Mouse (Mus musculus) hindbrain, embryonic 16.5 days (tissue): Measurements from ENCODE around the gene Car7. TPM values are rescaled to one million over a fixed set of nuclear protein-coding genes. Genes with fewer than 3 reads are reported as not detected.
"Not testable (repeated sequence)": the region's sequence is repeated elsewhere in the genome, so short reads cannot be mapped to it uniquely, and the experiment has no call there.

Source experiments
- ATAC-seq: fragments of 200-750 bp; cut with Nextera tagmentation; 2 replicates; pipeline ENCODE4 v1.8.0; 2017; ENCODE audit warnings: moderate TSS enrichment, moderate library complexity
- H3K27ac ChIP-seq: fragments of 300-500 bp; sonication (generic); 2 replicates; pipeline ENCODE4 v1.5.1; 2014; ENCODE audit warnings: low read depth, mild to moderate bottlenecking, control low read depth, low read length, moderate library complexity
- H3K27me3 ChIP-seq: fragments of 300-500 bp; sonication (generic); replicated peaks from 2 replicates; pipeline ENCODE4 v1.6.1; 2014; ENCODE audit warnings: low read length; ENCODE audit not compliant: control insufficient read depth, insufficient read depth
- H3K36me3 ChIP-seq: fragments of 300-500 bp; sonication (generic); 2 replicates; pipeline ENCODE4 v1.6.1; 2014; ENCODE audit warnings: mild to moderate bottlenecking, low read length, moderate library complexity, mixed read lengths; ENCODE audit not compliant: control insufficient read depth, insufficient read depth
- H3K4me1 ChIP-seq: fragments of 300-500 bp; sonication (generic); 2 replicates; pipeline ENCODE4 v1.6.1; 2014; ENCODE audit warnings: low read depth, low read length; ENCODE audit not compliant: control insufficient read depth, insufficient read depth
- H3K4me2 ChIP-seq: fragments of 300-500 bp; sonication (generic); 2 replicates; pipeline ENCODE4 v1.6.1; 2014; ENCODE audit warnings: mild to moderate bottlenecking, low read length, control low read depth, moderate library complexity
- H3K4me3 ChIP-seq: fragments of 300-500 bp; sonication (generic); 2 replicates; pipeline ENCODE4 v1.5.1; 2014; ENCODE audit warnings: mild to moderate bottlenecking, low read length, control low read depth, moderate library complexity
- H3K9ac ChIP-seq: fragments of 300-500 bp; sonication (generic); 2 replicates; pipeline ENCODE4 v1.6.1; 2014; ENCODE audit warnings: low read depth, mild to moderate bottlenecking, control low read depth, low read length, moderate library complexity
- H3K9me3 ChIP-seq: fragments of 300-500 bp; sonication (generic); 2 replicates; pipeline ENCODE4 v1.6.1; 2014; ENCODE audit warnings: mild to moderate bottlenecking, low read length, moderate library complexity; ENCODE audit not compliant: control insufficient read depth
- WGBS: fragments of 180-500 bp; shearing (Covaris S2); extraction: QIAGEN DNeasy Blood & Tissue Kit; methylation state at CpG from one replicate; pipeline ENCODE4 v1.1.7; 2014; 5-methylcytosine and 5-hydroxymethylcytosine counted together
- polyA plus RNA-seq: library from polyadenylated mRNA; unstranded; fragments of >200 nt; fragmentation: Nextera tagmentation; extraction: Ambion mirVana; gene quantifications from 2 replicates; pipeline ENCODE4 v1.2.1, GENCODE M21; 2015

Gene Car7
- polyA plus RNA-seq, 1 experiment from 2014 or later = 4.9 TPM

DNA sequence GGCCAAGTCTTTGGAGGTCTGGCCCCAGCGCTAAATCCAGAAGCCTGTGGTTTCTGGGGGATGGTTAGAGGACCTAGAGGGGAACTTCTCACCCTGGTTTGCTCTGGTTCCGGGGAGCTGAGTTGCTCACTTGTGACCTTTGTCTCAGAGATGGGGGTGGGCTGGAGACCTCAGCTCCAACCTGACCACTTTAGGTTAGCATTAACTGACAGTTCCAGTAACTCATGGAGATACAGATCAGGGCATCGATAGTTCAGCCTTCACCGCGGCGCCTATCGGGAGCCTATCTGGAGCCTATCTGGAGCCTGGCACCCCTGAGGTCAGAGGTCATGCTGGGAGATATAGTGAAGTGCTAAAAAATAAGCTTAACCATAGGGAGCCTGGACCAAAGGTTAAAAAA, 22.7 kb downstream of the Car7 start:
- no peak for ATAC-seq
- no peaks in the 10 kb centered on the region for H3K36me3 ChIP-seq
- no peaks in the 10 kb centered on the region for H3K27me3 ChIP-seq
- no peak overlapping the region for H3K4me3 ChIP-seq
- no peaks in the 10 kb centered on the region for H3K9me3 ChIP-seq
- WGBS = 89% methylated on average over 7 of the region's 7 CpGs
- no peak overlapping the region for H3K27ac ChIP-seq
- no peaks in the 10 kb centered on the region for H3K4me1 ChIP-seq
- H3K9ac ChIP-seq = no peak overlapping the region
- H3K4me2 ChIP-seq = no peak overlapping the region

DNA sequence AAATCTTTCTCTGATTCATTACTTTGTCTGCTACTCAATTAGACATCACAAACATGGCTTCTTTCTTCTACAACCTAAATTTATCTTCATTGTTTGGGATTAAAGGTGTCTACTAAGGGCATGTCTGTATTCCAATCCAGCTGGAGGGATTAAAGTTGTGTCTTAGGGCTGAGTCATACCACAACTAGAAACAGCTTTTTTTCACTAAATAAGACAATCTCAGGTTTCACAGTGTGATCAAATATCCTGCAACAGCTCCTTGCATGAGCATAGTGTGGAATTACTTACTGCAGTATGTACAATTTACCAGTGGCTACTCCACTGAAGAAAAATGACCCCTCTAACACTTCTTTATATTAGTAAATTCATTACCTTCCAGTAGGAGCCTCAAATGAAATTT, 26.2 kb downstream of the Car7 start:
- H3K4me1 ChIP-seq = no peaks in the 10 kb centered on the region
- H3K9ac ChIP-seq = no peak overlapping the region
- H3K27ac ChIP-seq = no peak overlapping the region
- H3K9me3 ChIP-seq = no peaks in the 10 kb centered on the region
- H3K27me3 ChIP-seq = no peaks in the 10 kb centered on the region
- no peaks in the 10 kb centered on the region for H3K36me3 ChIP-seq
- no peak overlapping the region for H3K4me2 ChIP-seq
- no peak for ATAC-seq
- H3K4me3 ChIP-seq = no peak overlapping the region

DNA sequence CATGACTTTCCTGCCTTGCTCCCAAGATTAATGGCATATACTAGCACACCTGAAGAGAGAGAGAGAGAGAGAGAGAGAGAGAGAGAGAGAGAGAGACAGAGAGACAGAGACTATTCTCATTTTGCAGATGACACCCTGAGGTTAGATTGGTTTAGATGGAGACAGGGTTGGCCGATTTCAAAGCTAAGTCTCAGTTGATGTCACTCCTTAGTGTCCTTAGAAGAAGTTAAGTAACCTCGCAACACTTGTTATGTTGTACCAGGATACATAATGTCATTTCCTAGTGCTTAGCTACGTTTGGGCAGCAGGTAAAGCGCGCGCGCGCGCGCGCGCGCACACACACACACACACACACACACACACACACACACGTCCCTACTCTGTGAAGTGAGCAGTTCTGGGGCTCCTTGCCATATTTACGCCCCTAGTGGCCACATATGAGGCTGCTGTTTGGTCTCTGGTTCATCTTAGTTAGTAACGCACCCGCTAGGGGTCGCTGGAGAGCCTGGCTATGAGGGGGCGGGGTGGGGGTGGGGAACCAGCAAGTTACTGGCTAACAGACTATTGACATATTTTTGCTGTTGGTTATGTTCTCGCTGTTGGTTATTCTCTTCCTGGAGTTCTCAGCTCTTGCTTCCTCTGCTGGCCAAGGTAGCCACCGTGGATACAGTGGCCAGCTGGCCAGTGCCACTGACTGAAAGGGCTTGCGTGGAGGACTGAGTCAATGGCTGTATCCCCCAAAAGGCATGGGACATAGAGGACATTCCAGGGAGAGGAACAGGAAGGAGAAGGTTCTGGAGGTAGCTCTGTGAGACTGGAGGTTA, 30.4 kb downstream of the Car7 start:
- Histone ChIP-seq H3K4me2 (peak overlapping the region; percentile 4; the same call in 1 of the 2 replicates), H3K27ac (no peak overlapping the region), H3K27me3 (no peaks in the 10 kb centered on the region), H3K9ac (no peak overlapping the region), H3K36me3 (no peaks in the 10 kb centered on the region), H3K4me3 (no peak overlapping the region), H3K4me1 (no peaks in the 10 kb centered on the region), H3K9me3 (no peaks in the 10 kb centered on the region)
- peak; percentile 87 for ATAC-seq
- 19% methylated on average over 22 of the region's 22 CpGs for WGBS

- Histone ChIP-seq H3K4me1 (no peaks in the 10 kb centered on the region), H3K4me2 (no peak overlapping the region), H3K4me3 (no peak overlapping the region), H3K9ac (no peak overlapping the region), H3K27me3 (no peaks in the 10 kb centered on the region), H3K27ac (no peak overlapping the region), H3K36me3 (no peaks in the 10 kb centered on the region), H3K9me3 (no peaks in the 10 kb centered on the region)
- WGBS = 96% methylated on average over 5 of the region's 5 CpGs
- ATAC-seq = 0 out of 2 replicates have a peak, but pooled peaks have one; percentile 20
Observed at GRCm38 (mm10) chr8:104565457-104565798, 30.9 kb downstream of the Car7 start.

DNA sequence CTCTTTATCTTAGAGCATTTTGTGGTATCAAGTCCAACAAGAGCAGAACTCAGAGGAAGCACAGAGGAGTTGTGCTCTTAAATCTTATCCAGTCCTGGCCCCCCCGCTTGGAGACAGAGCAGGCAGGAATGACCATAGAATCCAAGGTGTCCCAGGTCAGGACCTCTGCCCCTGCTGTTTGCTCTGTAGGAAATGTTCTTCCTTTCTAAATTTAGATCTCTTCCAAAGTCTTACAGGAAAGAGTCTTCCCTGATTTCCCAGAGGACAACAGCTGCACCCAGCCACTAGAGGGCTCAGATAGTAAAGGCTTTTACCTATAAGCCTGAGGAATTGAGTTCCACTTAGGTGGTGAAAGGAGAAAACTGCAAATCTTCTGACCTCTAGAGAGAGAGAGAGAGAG, 35.1 kb downstream of the Car7 start:
- Histone ChIP-seq H3K4me2 (no peak overlapping the region), H3K4me3 (no peak overlapping the region), H3K27me3 (no peaks in the 10 kb centered on the region), H3K27ac (no peak overlapping the region), H3K4me1 (0 out of 2 replicates have a peak, but pooled peaks cover 3% of the 10 kb centered on the region), H3K36me3 (no peaks in the 10 kb centered on the region), H3K9ac (no peak overlapping the region), H3K9me3 (no peaks in the 10 kb centered on the region)
- ATAC-seq = no peak
- 58% methylated on average over 1 of the region's 1 CpGs for WGBS

GRCm38 (mm10) chr8:104570436-104571343, 36.2 kb downstream of the Car7 start:
- WGBS = 5% methylated on average over 26 of the region's 26 CpGs
- peak overlapping the region; percentile 62 for H3K9ac ChIP-seq
- 0 out of 2 replicates have a peak, but pooled peaks cover 3% of the 10 kb centered on the region for H3K4me1 ChIP-seq
- no peaks in the 10 kb centered on the region for H3K27me3 ChIP-seq
- H3K4me3 ChIP-seq = peak overlapping the region; percentile 45
- peak overlapping the region; percentile 83 for H3K4me2 ChIP-seq
- no peaks in the 10 kb centered on the region for H3K9me3 ChIP-seq
- peak; percentile 81 for ATAC-seq
- no peaks in the 10 kb centered on the region for H3K36me3 ChIP-seq
- H3K27ac ChIP-seq = no peak overlapping the region; the same call in 1 of the 2 replicates

GRCm38 (mm10) chr8:104576820-104577219, 42.3 kb downstream of the Car7 start:
- H3K9ac ChIP-seq = no peak overlapping the region
- WGBS = 92% methylated on average over 3 of the region's 3 CpGs
- no peak overlapping the region for H3K4me2 ChIP-seq
- H3K27ac ChIP-seq = no peak overlapping the region
- no peak for ATAC-seq
- no peak overlapping the region for H3K4me3 ChIP-seq
- H3K36me3 ChIP-seq = no peaks in the 10 kb centered on the region
- no peaks in the 10 kb centered on the region for H3K9me3 ChIP-seq
- no peaks in the 10 kb centered on the region for H3K4me1 ChIP-seq
- H3K27me3 ChIP-seq = no peaks in the 10 kb centered on the region

- not testable (repeated sequence) for H3K4me2 ChIP-seq, H3K27ac ChIP-seq, H3K9me3 ChIP-seq, H3K4me3 ChIP-seq, ATAC-seq, H3K36me3 ChIP-seq, H3K4me1 ChIP-seq, H3K9ac ChIP-seq, H3K27me3 ChIP-seq
- WGBS = 78% methylated on average over 17 of the region's 17 CpGs
Observed at GRCm38 (mm10) chr8:104577606-104578005, 43.1 kb downstream of the Car7 start.

DNA sequence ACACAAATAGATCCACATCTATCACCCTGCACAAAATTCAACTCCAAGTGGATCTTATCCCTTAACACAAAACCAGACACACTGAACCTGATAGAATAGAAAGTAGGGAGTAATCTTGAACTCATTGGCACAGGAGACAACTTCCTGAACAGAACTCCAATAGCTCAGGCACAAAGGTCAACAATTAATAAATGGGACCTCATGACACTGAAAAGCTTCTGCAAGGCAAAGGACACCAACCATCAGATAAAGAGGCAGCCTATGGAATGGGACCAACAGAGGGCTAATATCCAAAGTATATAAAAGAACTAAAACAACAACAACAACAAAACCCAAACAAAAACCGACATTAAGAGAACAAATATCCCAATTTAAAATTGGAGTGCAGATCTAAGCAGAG, 50.0 kb downstream of the Car7 start:
- peaks cover 4% of the 10 kb centered on the region; the same call in 1 of the 2 replicates for H3K9me3 ChIP-seq
- no peak overlapping the region for H3K4me2 ChIP-seq
- no peaks in the 10 kb centered on the region for H3K27me3 ChIP-seq
- no peak overlapping the region for H3K4me3 ChIP-seq
- no peak overlapping the region for H3K9ac ChIP-seq
- no peaks in the 10 kb centered on the region for H3K4me1 ChIP-seq
- 68% methylated on average over 1 of the region's 1 CpGs for WGBS
- H3K36me3 ChIP-seq = no peaks in the 10 kb centered on the region
- H3K27ac ChIP-seq = no peak overlapping the region
- ATAC-seq = no peak
